Mouse (Mus musculus): ENCODE measurements around the gene Il1rl1.

The Il1rl1 gene

GRCm38 (mm10) chr1:40428910-40429675 is at the start of gene Il1rl1:
Gene Il1rl1, plus strand, starts transcription at chr1:40429570.
- DNase-seq: no peak

DNA sequence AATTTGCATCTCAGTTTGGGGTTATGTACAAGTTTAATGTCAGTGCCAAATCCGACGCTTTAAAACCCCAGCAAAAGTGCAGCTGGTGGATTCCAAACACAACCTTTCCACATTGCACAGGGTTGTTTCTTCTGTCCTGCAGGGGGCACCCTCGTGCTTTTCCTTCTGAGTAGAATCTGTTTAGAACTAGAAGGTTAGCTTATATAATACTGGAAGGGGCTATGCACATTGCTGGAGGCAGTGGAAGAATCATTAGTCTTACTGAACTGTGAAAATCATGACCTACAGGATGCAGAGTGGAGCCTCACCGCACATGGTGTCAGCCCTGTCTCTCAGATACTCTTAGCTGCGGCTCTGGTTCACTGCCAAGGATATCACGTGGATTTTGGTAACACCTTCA is 49.3 kb upstream of the Il1rl1 start:
- DNase-seq: peak; percentile 6 to 30

DNA sequence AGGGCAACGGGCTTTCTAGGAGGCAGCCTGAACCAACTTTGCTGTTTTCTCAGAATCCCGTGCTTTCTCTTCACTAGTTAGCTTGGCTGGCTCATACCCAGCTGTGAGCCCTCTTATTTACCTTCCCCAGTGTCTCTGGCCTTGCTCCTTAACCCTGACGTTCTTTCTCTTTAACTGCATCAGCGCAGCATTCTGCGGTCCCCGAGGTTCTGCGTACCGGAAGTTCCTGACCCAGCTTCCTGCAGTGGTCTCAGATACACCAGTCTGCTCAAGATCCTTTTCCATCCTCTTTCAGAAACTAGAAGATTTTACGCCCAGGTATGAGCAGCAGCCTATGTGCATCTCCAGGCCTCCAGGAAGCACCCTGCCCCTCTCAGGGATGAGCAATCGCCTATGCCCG is 48.4 kb upstream of the Il1rl1 start:
- DNase-seq: no peak

- DNase-seq: no peak
These were observed 46.5 kb upstream of the Il1rl1 start for GRCm38 (mm10) chr1:40382841-40383240.

GRCm38 (mm10) chr1:40384931-40385545 is 44.3 kb upstream of the Il1rl1 start:
- no peak for DNase-seq

DNA sequence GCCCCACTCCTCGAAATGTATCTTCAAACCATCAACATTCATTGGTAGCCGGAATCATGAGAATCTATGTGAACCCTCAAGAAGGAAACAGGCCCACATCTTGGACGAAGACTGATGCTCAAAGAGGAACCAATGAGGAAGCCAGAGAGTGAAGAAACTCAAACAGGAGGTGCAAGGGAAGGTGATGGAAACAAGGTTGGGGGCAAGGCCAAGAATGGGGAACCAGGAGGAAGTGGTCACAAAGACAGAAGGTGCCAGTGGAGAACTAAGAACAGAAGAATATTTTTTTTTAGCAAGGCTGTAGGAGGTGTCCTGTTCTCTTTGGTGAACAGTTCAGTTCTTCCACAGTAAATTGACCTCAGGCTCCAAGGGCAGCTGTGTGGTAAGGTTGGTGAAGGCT is 38.0 kb upstream of the Il1rl1 start:
- DNase-seq: no peak

DNA sequence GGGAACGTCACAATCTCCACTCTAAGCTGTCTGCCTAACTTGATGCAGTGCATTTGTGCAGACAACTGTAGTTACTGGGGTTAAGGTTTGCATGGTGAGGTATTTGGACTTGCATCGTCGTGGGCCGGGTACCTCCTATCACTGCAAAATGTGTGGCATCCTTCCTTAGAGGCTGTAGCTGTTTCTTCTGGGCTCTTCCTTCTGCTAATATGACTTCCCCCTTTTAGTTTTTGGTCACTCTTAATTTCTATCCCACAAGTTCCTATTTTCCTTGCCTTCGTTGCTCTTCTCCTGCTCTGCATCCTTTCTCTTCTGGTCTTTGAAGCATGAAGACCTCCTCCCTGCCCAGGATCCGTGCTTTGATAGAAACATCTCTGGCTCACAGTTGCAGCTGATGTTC is 36.8 kb upstream of the Il1rl1 start:
- no peak for DNase-seq

DNA sequence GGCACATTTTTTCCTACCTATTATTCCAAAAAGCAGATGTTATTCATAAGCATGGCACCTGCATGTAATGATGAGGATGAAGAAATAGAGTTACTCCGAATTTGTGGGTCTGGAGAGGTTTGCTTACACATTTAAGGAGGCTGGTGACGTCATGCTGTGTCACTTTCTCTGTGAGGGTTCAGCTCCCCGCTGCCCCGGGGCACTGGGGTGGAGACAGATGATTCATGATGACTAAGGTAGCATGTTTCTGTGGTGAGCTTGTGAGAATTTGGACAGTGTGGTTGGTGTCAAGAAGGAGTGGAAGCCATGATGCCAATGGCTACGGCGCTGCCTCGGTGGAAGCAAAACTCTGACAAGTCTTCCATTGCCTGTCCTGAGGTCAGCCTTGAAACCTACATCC is 36.2 kb upstream of the Il1rl1 start:
- DNase-seq: no peak

DNA sequence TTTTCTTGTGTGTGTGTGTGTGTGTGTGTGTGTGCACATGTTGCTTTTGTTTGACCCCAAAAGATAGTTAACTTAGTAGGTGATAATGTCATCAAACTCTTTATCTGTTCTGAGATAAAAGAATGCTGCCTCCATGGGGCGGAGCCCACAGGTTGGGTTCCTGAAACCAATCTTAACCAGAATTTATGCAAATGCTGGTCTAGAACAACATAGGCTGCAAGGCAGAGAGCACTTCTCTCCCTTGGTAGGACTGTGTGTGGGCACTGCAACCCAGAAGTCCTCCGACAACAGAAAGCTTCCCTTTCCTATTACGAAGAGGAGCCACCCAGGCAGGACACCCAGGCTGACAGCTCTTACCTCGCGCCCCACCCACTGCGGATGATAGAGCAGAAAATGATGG is 29.7 kb upstream of the Il1rl1 start:
- no peak for DNase-seq

GRCm38 (mm10) chr1:40404682-40405081 is 24.7 kb upstream of the Il1rl1 start:
- DNase-seq: no peak

DNA sequence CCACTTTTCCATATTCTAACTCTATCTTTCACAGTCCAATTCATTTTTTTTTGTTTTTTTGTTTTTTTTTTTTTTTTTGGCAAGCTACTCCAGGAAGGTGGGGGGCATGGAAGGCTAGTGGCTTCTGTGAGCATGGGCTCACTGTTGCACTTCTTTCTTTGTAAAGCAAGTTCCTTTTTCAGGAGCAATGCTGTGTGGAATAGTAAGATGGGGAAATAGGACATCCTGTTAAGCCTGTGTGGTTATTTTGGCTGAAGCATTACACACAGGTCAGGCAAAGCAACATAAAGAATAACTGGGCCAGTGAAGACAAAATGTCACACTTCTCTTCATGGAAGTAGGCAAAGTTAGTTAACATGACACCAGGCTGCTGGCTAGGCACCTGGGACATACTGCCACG is 19.5 kb upstream of the Il1rl1 start:
- DNase-seq: no peak

- no peak for DNase-seq
These were observed 16.3 kb upstream of the Il1rl1 start for GRCm38 (mm10) chr1:40413039-40413438.

- no peak for DNase-seq
These were observed 15.1 kb upstream of the Il1rl1 start for GRCm38 (mm10) chr1:40414276-40414675.

- DNase-seq: no peak
These were observed 14.3 kb upstream of the Il1rl1 start for GRCm38 (mm10) chr1:40414863-40415656.

- DNase-seq: no peak
These were observed 12.3 kb upstream of the Il1rl1 start for GRCm38 (mm10) chr1:40417034-40417433.

GRCm38 (mm10) chr1:40418512-40418911 is 10.9 kb upstream of the Il1rl1 start:
- no peak for DNase-seq

- no peak for DNase-seq
These were observed 5.5 kb upstream of the Il1rl1 start for GRCm38 (mm10) chr1:40423892-40424291.

GRCm38 (mm10) chr1:40427270-40427669 is 2.1 kb upstream of the Il1rl1 start:
- DNase-seq: no peak

DNA sequence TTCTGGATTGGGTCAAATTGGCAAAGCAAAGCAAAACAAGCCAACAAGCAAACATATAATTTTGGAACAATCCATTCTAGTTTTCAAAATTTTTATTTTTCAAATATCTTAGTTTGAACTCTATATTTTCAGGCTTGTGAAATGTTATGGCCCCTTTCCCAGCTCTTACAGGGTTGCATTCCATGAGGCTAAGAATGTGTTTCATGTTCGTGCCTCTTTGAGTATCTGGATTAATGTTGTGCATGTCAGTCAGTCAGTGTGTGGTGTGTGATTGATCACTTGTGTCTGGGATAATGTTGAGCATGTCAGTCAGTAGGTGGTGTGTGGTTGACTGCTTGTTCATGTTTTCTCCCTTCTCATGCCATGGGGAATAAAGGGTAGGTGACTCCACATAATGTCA is 1.5 kb upstream of the Il1rl1 start:
- no peak for DNase-seq

DNA sequence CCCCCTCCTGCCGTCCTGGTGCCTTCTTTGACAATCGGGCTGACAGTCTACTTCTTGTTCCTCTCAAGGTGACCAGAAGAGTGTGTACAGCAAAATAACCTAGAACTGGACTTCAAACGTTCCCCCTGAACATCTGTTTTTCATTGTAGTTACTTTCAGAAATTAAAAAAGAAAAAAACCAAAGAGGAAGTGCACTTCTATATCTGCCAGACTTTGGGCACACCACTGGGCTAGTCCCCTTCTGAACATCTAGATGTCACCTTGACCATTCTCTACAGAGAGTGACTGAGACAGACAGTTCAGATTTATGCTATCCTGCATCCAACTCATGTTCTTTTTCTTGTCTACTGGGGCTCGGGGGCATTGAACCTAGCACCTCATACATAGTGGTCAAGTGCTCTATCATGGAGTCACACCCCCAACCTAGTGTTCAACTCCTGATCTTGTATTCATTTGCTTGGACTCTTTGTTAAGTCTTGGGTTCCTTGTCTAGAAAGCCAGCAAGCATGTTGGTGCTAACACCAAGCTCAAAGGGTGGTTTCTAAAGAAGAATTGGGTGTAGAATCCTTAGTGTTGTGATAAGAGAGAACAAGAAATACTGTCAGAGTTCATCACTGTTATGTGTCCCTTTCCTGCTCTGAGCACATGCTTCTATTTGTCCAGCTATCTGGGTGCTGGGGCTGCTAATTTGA is 919 bp downstream of the Il1rl1 start:
- DNase-seq: no peak

- DNase-seq: no peak
These were observed 2.8 kb downstream of the Il1rl1 start for GRCm38 (mm10) chr1:40432169-40432568.

GRCm38 (mm10) chr1:40435936-40436335 is 6.6 kb downstream of the Il1rl1 start:
- no peak for DNase-seq

- DNase-seq: no peak
These were observed 8.0 kb downstream of the Il1rl1 start for GRCm38 (mm10) chr1:40437340-40437739.
